Mouse (Mus musculus): ENCODE data around the gene Ermap.

Gene Ermap

GRCm38 (mm10) chr4:119189864-119190263 is at the start of gene Ermap:
TSS of gene Ermap (minus strand) at chr4:119190011.
- DNase-seq (ENCODE audit: low spot score in 2 of 2): peak; percentile 43 to 57

- peak in 1 of 2 experiments; percentile 14 for DNase-seq (ENCODE audit: low spot score in 2 of 2)
Observed at GRCm38 (mm10) chr4:119239181-119239682, 49.4 kb upstream of the Ermap start.

- no peak for DNase-seq (ENCODE audit: low spot score in 2 of 2)
Observed at GRCm38 (mm10) chr4:119238661-119239060, 48.9 kb upstream of the Ermap start.

- no peak for DNase-seq (ENCODE audit: low spot score in 2 of 2)
Observed at GRCm38 (mm10) chr4:119234348-119234747, 44.5 kb upstream of the Ermap start.

GRCm38 (mm10) chr4:119233256-119233901 is 43.6 kb upstream of the Ermap start:
- no peak for DNase-seq (ENCODE audit: low spot score in 2 of 2)

GRCm38 (mm10) chr4:119232410-119233255 is 42.8 kb upstream of the Ermap start, which contains the start of the genes AU022252 and P3h1:
TSS of gene AU022252 (minus strand) at chr4:119232712.
TSS of gene P3h1 (plus strand) at chr4:119232915.
- peak; percentile 97 to 98 for DNase-seq (ENCODE audit: low spot score in 2 of 2)

GRCm38 (mm10) chr4:119226751-119227150 is 36.9 kb upstream of the Ermap start:
- DNase-seq (ENCODE audit: low spot score in 2 of 2): no peak

- DNase-seq (ENCODE audit: low spot score in 2 of 2): no peak
Observed at GRCm38 (mm10) chr4:119225719-119226118, 35.9 kb upstream of the Ermap start.

GRCm38 (mm10) chr4:119224534-119224933 is 34.7 kb upstream of the Ermap start:
- no peak for DNase-seq (ENCODE audit: low spot score in 2 of 2)

GRCm38 (mm10) chr4:119223696-119224095 is 33.9 kb upstream of the Ermap start:
- DNase-seq (ENCODE audit: low spot score in 2 of 2): peak in 1 of 2 experiments; percentile 10

- no peak for DNase-seq (ENCODE audit: low spot score in 2 of 2)
Observed at GRCm38 (mm10) chr4:119218169-119218568, 28.4 kb upstream of the Ermap start, which contains the start of gene Tmem269. TSS of gene Tmem269 (minus strand) at chr4:119218217.

GRCm38 (mm10) chr4:119216667-119217066 is 26.9 kb upstream of the Ermap start:
- no peak for DNase-seq (ENCODE audit: low spot score in 2 of 2)

- peak; percentile 48 to 65 for DNase-seq (ENCODE audit: low spot score in 2 of 2)
Observed at GRCm38 (mm10) chr4:119204672-119205071, 14.9 kb upstream of the Ermap start.

GRCm38 (mm10) chr4:119198105-119198504 is 8.3 kb upstream of the Ermap start:
- no peak for DNase-seq (ENCODE audit: low spot score in 2 of 2)

- DNase-seq (ENCODE audit: low spot score in 2 of 2): no peak
Observed at GRCm38 (mm10) chr4:119195582-119196320, 5.9 kb upstream of the Ermap start.

- DNase-seq (ENCODE audit: low spot score in 2 of 2): peak; percentile 87 to 90
Observed at GRCm38 (mm10) chr4:119194909-119195581, 5.2 kb upstream of the Ermap start, which contains the start of gene Svbp. TSS of gene Svbp (plus strand) at chr4:119195306.

GRCm38 (mm10) chr4:119192757-119193156 is 2.9 kb upstream of the Ermap start:
- DNase-seq (ENCODE audit: low spot score in 2 of 2): no peak

GRCm38 (mm10) chr4:119191273-119191672 is 1.5 kb upstream of the Ermap start:
- no peak for DNase-seq (ENCODE audit: low spot score in 2 of 2)

- DNase-seq (ENCODE audit: low spot score in 2 of 2): peak in 1 of 2 experiments; percentile 39
Observed at GRCm38 (mm10) chr4:119190618-119191017, 807 bp upstream of the Ermap start.

- DNase-seq (ENCODE audit: low spot score in 2 of 2): no peak
Observed at GRCm38 (mm10) chr4:119189392-119189791, 419 bp downstream of the Ermap start.
